29 mouse cellular contexts compared by ENCODE assay signal in genomic region chr2:6618856-6619255, GRCm38 (mm10).
"Had no signal": no experiment of that assay in that cellular context is flagged by ENCODE, and none has a peak within 500 bp of the region (broad histone marks: within the 10 kb centered on the region; RNA-seq: fewer than 3 reads in every experiment).

No protein-coding gene starts in this region.

- H3K4me2 ChIP-seq: heart, embryonic 11.5 days; heart, embryonic 13.5 days; heart, embryonic 15.5 days; hindbrain, embryonic 12.5 days; hindbrain, embryonic 14.5 days; intestine, embryonic 15.5 days; limb, embryonic 12.5 days; liver, embryonic 11.5 days; liver, embryonic 13.5 days; liver, embryonic 15.5 days had no signal

- H3K27me3 ChIP-seq: heart, embryonic 13.5 days; heart, embryonic 15.5 days; hindbrain, embryonic 12.5 days; intestine, embryonic 15.5 days; limb, embryonic 12.5 days; liver, embryonic 13.5 days; liver, embryonic 15.5 days had no signal

- H3K4me3 ChIP-seq: gastrocnemius, adult 2 months; heart, adult 2 months; heart, embryonic 13.5 days; heart, embryonic 15.5 days; hindbrain, embryonic 10.5 days; hindbrain, embryonic 12.5 days; intestine, embryonic 15.5 days; layer of hippocampus, adult 2 months; left cerebral cortex, adult 2 months; limb, embryonic 10.5 days; limb, embryonic 12.5 days; liver, embryonic 13.5 days; liver, embryonic 15.5 days had no signal

- H3K4me1 ChIP-seq: heart, embryonic 13.5 days; heart, embryonic 15.5 days; hindbrain, embryonic 12.5 days; intestine, embryonic 15.5 days; limb, embryonic 10.5 days; limb, embryonic 12.5 days; liver, embryonic 13.5 days; liver, embryonic 15.5 days had no signal

- H3K36me3 ChIP-seq: intestine, embryonic 15.5 days; limb, embryonic 10.5 days; limb, embryonic 12.5 days; liver, embryonic 13.5 days; liver, embryonic 15.5 days had no signal

- H3K9ac ChIP-seq: heart, embryonic 13.5 days; heart, embryonic 15.5 days; hindbrain, embryonic 12.5 days; hindbrain, embryonic 14.5 days; intestine, embryonic 15.5 days; limb, embryonic 12.5 days; liver, embryonic 13.5 days; liver, embryonic 15.5 days had no signal

- DNase-seq: gastrocnemius, adult 2 months; gastrocnemius, postnatal 14 days; gastrocnemius, postnatal 36 days; heart, adult 11 months; heart, adult 2 months; heart, postnatal 4 days; kidney, adult 18-20 months; kidney, adult 8-10 months; kidney, postnatal 10 days; kidney, postnatal 25 days; kidney, postnatal 4 days; liver; liver, embryonic 13.5 days had no signal

- H3K9me3 ChIP-seq: heart, embryonic 13.5 days; heart, embryonic 15.5 days; hindbrain, embryonic 10.5 days; hindbrain, embryonic 12.5 days; intestine, embryonic 15.5 days; limb, embryonic 10.5 days; limb, embryonic 12.5 days; liver, embryonic 13.5 days; liver, embryonic 15.5 days had no signal

- ATAC-seq: hindbrain, embryonic 16.5 days; inflammation-experienced regulatory T-cells, adult 6 months; intestine, embryonic 15.5 days; intestine, postnatal 0 days had no signal

- H3K27ac ChIP-seq: gastrocnemius, adult 2 months; heart, adult 2 months; heart, embryonic 13.5 days; heart, embryonic 15.5 days; hindbrain, embryonic 10.5 days; hindbrain, embryonic 12.5 days; hindbrain, embryonic 14.5 days; intestine, embryonic 15.5 days; left cerebral cortex, adult 2 months; limb, embryonic 10.5 days; limb, embryonic 12.5 days; liver, embryonic 13.5 days; liver, embryonic 15.5 days had no signal
